In genomic region chr1:154120693-154121092, GRCm38 (mm10) we compare ENCODE assay signal across 8 mouse cellular contexts.
DNase-seq lines count a peak whose midpoint lies in the region; ATAC-seq lines count a peak whose summit lies in the region.

No protein-coding gene starts in this region.

- H3K9ac ChIP-seq in kidney, embryonic 14.5 days (ENCODE audit: low read depth, low read length): no peak overlapping the region

- no peak overlapping the region for H3K4me2 ChIP-seq in kidney, embryonic 14.5 days (replicated peaks; ENCODE audit: low read depth, low read length)

- no peak overlapping the region for H3K27ac ChIP-seq in kidney, embryonic 14.5 days (ENCODE audit: low read depth, low read length)

- H3K4me1 ChIP-seq in kidney, embryonic 14.5 days (ENCODE audit: control insufficient read depth, insufficient read depth, low read length): no peaks in the 10 kb centered on the region

- H3K36me3 ChIP-seq in kidney, embryonic 14.5 days (ENCODE audit: control insufficient read depth, insufficient read depth, low read length): no peaks in the 10 kb centered on the region

- no peaks in the 10 kb centered on the region for H3K9me3 ChIP-seq in kidney, embryonic 14.5 days (ENCODE audit: control insufficient read depth, low read length)

- WGBS in kidney, embryonic 14.5 days: 21% methylated on average over 1 of the region's 1 CpGs

- no peak overlapping the region for H3K4me3 ChIP-seq in kidney, embryonic 14.5 days (ENCODE audit: low read length)

- H3K27me3 ChIP-seq in kidney, embryonic 14.5 days (ENCODE audit: control insufficient read depth, insufficient read depth, low read length): no peaks in the 10 kb centered on the region

- ATAC-seq in kidney, embryonic 14.5 days (ENCODE audit: low FRiP score, low TSS enrichment): no peak
- ATAC-seq in megakaryocyte, adult 5-6 weeks (ENCODE audit: poor library complexity, severe bottlenecking): no peak

- DNase-seq in kidney, adult 18-20 months: peak; percentile 90
- peak; percentile 94 for DNase-seq in adrenal gland, postnatal 10 days
- DNase-seq in cerebellum, postnatal 4 days (ENCODE audit: low spot score in 2 of 2): peak; percentile 49 to 84
- DNase-seq in kidney, adult 8-10 months: peak; percentile 93 to 97
- peak; percentile 85 for DNase-seq in lung, postnatal 36 days
- no peak for DNase-seq in thymus, postnatal 10 days (ENCODE audit: low spot score in 2 of 2)

Comparison
In these comparisons a context has a peak if more than half of its experiments do, and no peak if none do; other contexts are left out.
1. DNase-seq: peak in kidney, adult 18-20 months (single experiment), adrenal gland, postnatal 10 days (single experiment), cerebellum, postnatal 4 days (2 of 2), kidney, adult 8-10 months (2 of 2) and lung, postnatal 36 days (single experiment); none in thymus, postnatal 10 days (0 of 2).